Mouse (Mus musculus): Measurements from ENCODE around the gene Med15.

DNA sequence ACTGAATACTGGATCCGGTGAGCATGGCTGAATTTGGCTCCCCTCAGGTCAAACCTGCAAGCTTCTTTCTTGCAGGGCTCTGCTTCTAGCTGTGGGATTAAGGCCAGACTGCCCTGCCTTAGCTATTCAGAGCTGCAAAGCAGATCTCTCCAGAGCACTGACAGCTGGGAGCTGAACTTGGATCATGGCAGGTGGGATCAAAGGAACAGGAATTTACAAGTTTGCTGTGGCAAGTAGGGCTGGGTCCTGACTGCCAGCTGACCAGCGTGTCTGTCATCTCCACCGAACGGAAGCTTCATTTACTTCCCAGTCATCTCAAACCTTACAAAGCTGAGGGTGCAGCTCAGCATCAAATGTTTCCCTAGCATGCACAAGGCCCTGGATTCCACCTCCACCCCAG, 45.5 kb upstream of the Med15 start:
- no peak for TF ChIP-seq CTCF (IDR thresholded peaks at IDR 0.05; ENCODE audit: extremely low read depth, insufficient read depth, insufficient read length, insufficient replicate concordance)
- no peak for TF ChIP-seq POLR2A (IDR thresholded peaks at IDR 0.05; ENCODE audit: low read depth, low read length)

Data from spleen, adult 2 months (tissue).